Mouse (Mus musculus): Measurements from ENCODE around the gene Mrpl33.

- TF ChIP-seq CTCF (IDR thresholded peaks at IDR 0.05; ENCODE audit: extremely low read depth, insufficient read length, insufficient replicate concordance, low read depth, low read length) (no peak), POLR2A (IDR thresholded peaks at IDR 0.05; ENCODE audit: low read depth, low read length) (no peak)
Observed at GRCm38 (mm10) chr5:31668325-31668968, 71.7 kb downstream of the Mrpl33 start.
